ENCODE assay signal across 9 mouse cellular contexts in genomic region chr9:100951481-100951880, GRCm38 (mm10).
DNase-seq lines count a peak whose midpoint lies in the region; TF ChIP-seq lines count a peak whose summit lies in the region.
"Had no signal": no experiment of that assay in that cellular context is flagged by ENCODE, and none has a peak within 500 bp of the region (broad histone marks: within the 10 kb centered on the region; RNA-seq: fewer than 3 reads in every experiment).

No protein-coding gene starts in this region.

- no peak overlapping the region for H3K4me3 ChIP-seq in layer of hippocampus, adult 2 months
- H3K4me3 ChIP-seq: liver, embryonic 15.5 days had no signal

- WGBS in large intestine, adult 2 months = 21% methylated on average over 4 of the region's 4 CpGs

- peak; percentile 21 for DNase-seq in gastrocnemius, postnatal 10 days
- no peak for DNase-seq in gastrocnemius, postnatal 25 days
- DNase-seq in B cell, adult 2 months = peak; percentile 64 to 69
- DNase-seq in cerebellum, adult 9-10 months = peak; percentile 76
- peak; percentile 8 for DNase-seq in large intestine, adult 2 months (ENCODE audit: low read depth, low spot score)
- DNase-seq in thymus, postnatal 14 days = no peak
- no peak for DNase-seq in layer of hippocampus, adult 2 months (ENCODE audit: low spot score in 2 of 2)
- no peak for DNase-seq in T-cell, adult 2 months (ENCODE audit: low spot score)

- no peak for TF ChIP-seq CTCF in layer of hippocampus, adult 2 months (conservative IDR thresholded peaks at IDR 0.05)

- no peak overlapping the region for H3K27ac ChIP-seq in layer of hippocampus, adult 2 months
- H3K27ac ChIP-seq: liver, embryonic 15.5 days had no signal

Comparison
In these comparisons a context has a peak if more than half of its experiments do, and no peak if none do; other contexts are left out.
1. DNase-seq: peak in gastrocnemius, postnatal 10 days (single experiment), B cell, adult 2 months (2 of 2), cerebellum, adult 9-10 months (single experiment) and large intestine, adult 2 months (single experiment); none in gastrocnemius, postnatal 25 days (single experiment), thymus, postnatal 14 days (single experiment), layer of hippocampus, adult 2 months (0 of 2) and T-cell, adult 2 months (single experiment).